Mouse (Mus musculus) left cerebral cortex, postnatal 10 days (tissue): ENCODE measurements around the gene Rpl24. TPM values are rescaled to one million over a fixed set of nuclear protein-coding genes. Genes with fewer than 3 reads are reported as not detected.
"Not testable (repeated sequence)": the region's sequence is repeated elsewhere in the genome, so short reads cannot be mapped to it uniquely, and the experiment has no call there.

ENCODE experiments used
- DNase-seq, 2 experiments: peaks; one replicate each; pipeline ENCODE4 v3.0.0; 2021 to 2022; ENCODE audit warnings: low spot score in 2 of 2, mixed read lengths in 1 of 2; ENCODE audit errors: extremely low spot score in 1 of 2
- intact Hi-C: fragments of 180-260 bp; cut with DNase I; formaldehyde crosslinking; loops from one replicate; pipeline ENCODE4 v1.15.1; 2025
- total RNA-seq, 2 experiments: library from RNA; stranded (reverse); gene quantifications; 2 replicates each; pipeline ENCODE4 v1.2.3; 2021

Gene Rpl24
- 100 to 1,000 TPM; 397 to 401 TPM for total RNA-seq

DNA sequence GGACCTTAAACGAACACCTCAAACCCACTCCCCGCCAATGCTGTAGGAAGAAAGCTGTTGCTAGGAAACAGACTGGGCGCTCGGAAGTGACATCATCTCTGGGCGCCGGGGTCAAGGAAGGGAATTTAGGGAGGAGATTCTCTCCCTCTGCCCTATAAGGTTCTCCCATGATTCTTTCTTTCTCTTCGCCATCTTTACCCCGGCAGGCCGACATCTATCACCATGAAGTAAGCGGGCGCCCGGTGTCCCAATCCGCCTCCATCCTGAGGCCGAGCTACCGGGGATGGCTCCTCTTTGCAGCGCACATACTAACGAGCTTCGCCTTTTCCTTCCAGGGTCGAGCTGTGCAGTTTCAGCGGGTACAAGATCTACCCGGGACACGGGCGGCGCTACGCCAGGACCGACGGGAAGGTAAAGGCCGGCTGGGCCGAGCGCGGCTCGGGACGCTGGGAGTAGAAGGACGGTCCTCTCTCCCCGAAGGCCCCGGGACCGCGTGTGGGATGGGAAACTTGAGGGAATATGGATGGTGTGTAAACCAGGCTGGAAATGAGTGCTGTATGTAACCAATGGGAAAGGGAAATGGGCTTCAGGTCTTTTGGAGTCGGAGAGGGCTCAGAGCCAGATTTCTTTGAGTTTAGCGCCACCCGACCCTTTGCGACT is at the start of gene Rpl24:
Rpl24 (plus strand) TSS at position 64 of the 660 bp plus-strand sequence.
- peak; percentile 96 to 97 for DNase-seq
- intact Hi-C loops = no loop called here

GRCm38 (mm10) chr16:55922079-55922478 is 44.0 kb upstream of the Rpl24 start:
- intact Hi-C loops = no loop called here
- DNase-seq = no peak

DNA sequence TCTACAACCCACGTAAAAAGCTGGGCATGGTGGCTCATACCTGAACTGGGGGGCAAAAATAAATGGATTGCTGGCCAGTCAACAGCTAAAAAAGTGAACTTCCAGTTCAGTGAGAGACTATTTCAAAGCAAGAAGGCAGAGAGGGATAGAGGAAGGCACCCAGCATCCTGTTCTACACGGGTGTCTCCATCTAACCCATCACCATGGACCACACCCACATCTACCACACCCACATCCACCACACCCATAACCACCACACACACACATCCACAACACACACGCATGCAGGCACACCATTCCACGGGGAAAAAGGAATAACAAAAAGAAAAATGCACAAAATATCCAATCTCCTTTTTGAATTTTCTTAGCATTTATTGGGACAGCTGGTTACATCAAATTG is 42.1 kb upstream of the Rpl24 start:
- intact Hi-C loops = no loop called here
- no peak for DNase-seq

DNA sequence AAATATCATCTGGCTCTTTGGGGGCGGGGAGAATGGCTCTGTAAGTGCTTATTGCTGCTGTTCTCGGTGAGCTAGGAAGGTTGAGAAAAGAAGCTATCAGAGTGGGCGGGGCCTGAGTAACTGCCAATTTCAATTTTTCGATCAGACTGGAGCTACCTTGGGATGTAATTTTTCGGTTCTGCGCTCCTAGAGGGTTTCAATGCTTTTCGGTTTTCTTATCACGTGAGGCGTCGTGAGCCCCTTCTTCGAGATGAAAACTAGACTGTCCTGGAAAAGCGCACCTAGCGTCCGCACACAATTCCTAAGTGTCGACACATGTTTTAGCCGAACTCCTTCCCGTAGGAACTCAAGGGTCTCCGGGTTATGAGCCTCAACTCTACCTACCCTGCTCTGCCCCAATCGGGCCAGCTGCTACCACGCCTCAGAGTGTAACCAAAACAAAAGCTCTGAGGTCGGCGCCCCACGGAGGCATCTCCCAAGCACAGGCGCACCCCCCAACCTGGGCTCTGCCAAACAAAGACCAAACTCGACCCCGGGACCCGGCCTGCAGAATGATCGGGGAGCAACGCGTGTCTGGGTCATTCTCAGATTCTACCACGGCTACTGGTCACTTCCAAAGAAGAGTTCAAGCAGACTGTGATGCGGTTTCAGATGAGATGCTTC is 32.3 kb upstream of the Rpl24 start:
- intact Hi-C loops = no loop called here

DNA sequence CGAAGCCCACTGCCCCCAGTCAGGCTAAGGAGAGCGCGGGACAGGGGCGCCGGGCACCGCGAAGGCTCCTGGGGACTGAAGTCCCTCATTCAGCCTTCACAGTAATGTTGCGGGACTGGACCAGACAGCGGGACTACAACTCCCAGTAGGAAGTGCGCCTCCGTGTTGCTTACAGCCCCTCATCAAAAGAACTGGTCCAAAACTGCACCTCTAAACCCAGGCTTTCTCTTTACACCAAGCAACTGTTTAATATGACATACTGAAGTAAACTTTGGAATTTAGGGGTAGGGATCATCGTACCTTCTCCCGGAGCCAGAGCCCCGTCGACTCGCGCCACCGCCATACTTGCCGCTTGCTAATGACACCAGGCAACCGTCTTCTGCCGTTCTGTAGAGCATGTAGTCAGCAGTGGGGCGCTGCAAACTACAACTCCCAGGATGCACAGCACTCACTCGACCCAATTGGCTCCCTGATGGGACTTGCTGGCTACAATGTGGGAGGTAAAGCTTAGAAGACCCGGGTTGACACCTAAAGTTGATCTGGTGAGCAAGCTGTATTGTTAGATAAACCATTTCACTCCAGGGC is 31.5 kb upstream of the Rpl24 start, which contains the start of gene Cep97:
Cep97 (minus strand) TSS at position 403 of the 585 bp plus-strand sequence.
- intact Hi-C loops = no loop called here
- peak; percentile 91 to 92 for DNase-seq

More for the DNA sequence above, 32.3 kb upstream of the Rpl24 start:
- DNase-seq = peak; percentile 14 to 64

- intact Hi-C loops = no loop called here
- no peak for DNase-seq
Measured at GRCm38 (mm10) chr16:55938761-55939160, 27.3 kb upstream of the Rpl24 start.

- DNase-seq = no peak
- intact Hi-C loops = no loop called here
Measured at GRCm38 (mm10) chr16:55939703-55940102, 26.4 kb upstream of the Rpl24 start.

GRCm38 (mm10) chr16:55940781-55941180 is 25.3 kb upstream of the Rpl24 start:
- intact Hi-C loops = no loop called here
- DNase-seq = no peak

DNA sequence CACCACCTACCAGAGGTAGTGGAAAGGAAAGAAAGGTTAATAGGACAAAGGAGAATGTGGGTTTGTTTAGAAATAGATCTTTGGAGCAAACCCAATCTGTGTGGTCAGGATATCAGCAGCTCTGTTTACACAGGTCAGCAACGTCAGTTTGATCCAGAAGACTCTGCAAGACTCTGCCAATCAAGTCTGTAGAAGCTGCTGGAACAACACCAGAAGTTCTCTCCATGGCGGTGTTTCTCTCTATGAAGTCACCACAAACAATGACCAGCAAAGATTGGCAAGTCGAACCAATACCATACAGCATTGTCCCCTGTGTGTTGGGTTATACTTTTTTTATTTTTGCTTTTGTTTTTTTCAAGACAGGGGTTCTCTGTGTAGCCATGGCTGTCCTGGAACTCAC is 18.8 kb upstream of the Rpl24 start:
- intact Hi-C loops = no loop called here
- no peak for DNase-seq

- DNase-seq, intact Hi-C loops: not testable (repeated sequence)
Measured at GRCm38 (mm10) chr16:55947876-55948410, 18.1 kb upstream of the Rpl24 start.

DNA sequence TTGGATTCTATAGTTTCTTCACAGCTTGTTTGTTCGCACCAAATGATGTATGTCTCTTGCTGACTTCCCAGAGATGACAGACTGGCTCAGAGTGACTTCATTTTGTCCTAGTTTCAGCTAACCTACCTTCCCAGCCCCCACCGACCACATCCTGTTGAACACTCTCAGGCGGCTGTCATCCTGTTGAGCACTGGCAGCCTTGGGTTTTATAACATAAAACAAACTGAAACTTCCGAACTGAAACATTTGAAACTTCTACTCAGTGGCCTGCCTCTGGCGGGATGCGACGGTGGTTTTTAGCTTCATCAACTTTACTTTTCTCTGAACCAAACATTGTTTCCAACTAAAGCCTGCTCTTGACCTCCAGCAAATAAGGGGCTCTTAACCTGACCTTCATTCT is 17.1 kb upstream of the Rpl24 start:
- intact Hi-C loops = no loop called here
- peak in 1 of 2 experiments; percentile 70 for DNase-seq

- intact Hi-C loops = loop anchor here (5.0 to 10.0 kb wide), 2 partner anchors 117 to 184 kb away; no protein-coding TSS in a partner anchor
- no peak for DNase-seq
Measured at GRCm38 (mm10) chr16:55950462-55950861, 15.6 kb upstream of the Rpl24 start.

GRCm38 (mm10) chr16:55950946-55951678 is 15.0 kb upstream of the Rpl24 start:
- intact Hi-C loops = loop anchor here (5.0 to 10.0 kb wide), 2 partner anchors 116 to 184 kb away; no protein-coding TSS in a partner anchor
- peak; percentile 55 to 66 for DNase-seq

GRCm38 (mm10) chr16:55951679-55952327 is 14.3 kb upstream of the Rpl24 start:
- intact Hi-C loops = loop anchor here (5.0 to 10.0 kb wide), 2 partner anchors 115 to 183 kb away; no protein-coding TSS in a partner anchor
- no peak for DNase-seq

DNA sequence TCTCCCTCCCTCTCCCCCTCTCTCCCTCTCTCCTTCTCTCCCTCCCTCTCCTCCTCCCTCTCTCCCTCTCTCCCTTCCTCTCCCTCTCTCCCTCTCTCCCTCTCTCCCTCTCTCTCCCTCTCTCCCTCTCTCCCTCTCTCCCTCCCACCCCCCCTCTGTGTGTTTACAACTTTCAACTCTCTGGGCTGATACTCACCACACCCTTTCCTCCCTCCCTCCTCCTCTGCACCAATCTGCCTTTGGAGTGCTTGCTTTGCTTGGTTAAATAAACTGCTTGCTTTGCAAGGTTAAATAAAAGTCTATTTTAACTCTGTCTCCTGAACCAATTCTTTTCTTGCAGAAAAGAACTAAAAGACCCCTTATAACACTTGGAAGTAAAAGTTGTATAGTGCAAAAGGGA is 13.3 kb upstream of the Rpl24 start:
- DNase-seq = no peak
- intact Hi-C loops = loop anchor here (5.0 to 10.0 kb wide), 2 partner anchors 115 to 182 kb away; no protein-coding TSS in a partner anchor

DNA sequence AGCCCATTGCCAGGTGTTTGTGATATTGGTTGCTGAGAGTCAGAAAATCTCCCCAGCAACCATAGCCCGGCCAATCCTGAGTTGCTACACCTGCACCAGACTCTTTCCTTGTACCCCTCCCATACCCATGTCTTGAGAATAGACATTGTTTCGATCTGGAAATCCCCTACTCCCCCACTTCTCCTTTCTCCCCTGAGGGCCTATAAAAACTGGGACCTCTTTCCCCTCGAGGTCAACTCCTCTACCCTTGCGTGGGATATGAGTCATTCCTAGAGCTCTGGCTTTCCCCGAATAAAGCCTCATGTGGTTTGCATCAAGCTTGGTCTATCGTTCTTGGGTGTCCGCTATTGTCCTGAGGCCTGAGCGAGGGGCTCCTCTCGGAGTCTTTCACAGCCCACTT is 11.9 kb upstream of the Rpl24 start:
- intact Hi-C loops = loop anchor here (5.0 to 10.0 kb wide), 2 partner anchors 113 to 181 kb away; no protein-coding TSS in a partner anchor
- not testable (repeated sequence) for DNase-seq

- DNase-seq, intact Hi-C loops: not testable (repeated sequence)
Measured at GRCm38 (mm10) chr16:55963068-55963467, 3.0 kb upstream of the Rpl24 start.
